Mouse (Mus musculus) Patski (cell line): ENCODE measurements at regions not wholly inside any gene's neighbourhood (a gene's known extent, or its start where the extent isn't known, plus 50 kb on each side); places are given as distances from the start of the nearest gene placed in this dataset.

Experiments
- ATAC-seq: fragments of 100-300 bp; one replicate; pipeline ENCODE4 v1.8.0; 2021
- CTCF ChIA-PET: fragments of 350-600 bp; sonication (Branson Sonifier 250); formaldehyde crosslinking; loops from one replicate; lab custom pipeline; 2022; ENCODE audit warnings: inconsistent platforms; lab: Charles Lee
- POLR2A ChIA-PET: fragments of 350-600 bp; sonication (Branson Sonifier 250); formaldehyde crosslinking; loops from one replicate; lab custom pipeline; 2022; ENCODE audit warnings: antibody characterized with exemption, inconsistent platforms; lab: Charles Lee
- DNase-seq: peaks from one replicate; pipeline ENCODE4 v3.0.0-alpha.2; 2011; ENCODE audit warnings: low read depth, low spot score
- H3K27me3 ChIP-seq: fragments of 371-371 bp; one replicate; pipeline ENCODE4 v1.5.1; 2021
- CTCF ChIP-seq: fragments of 100-300 bp; IDR thresholded peaks from one replicate; pipeline ENCODE4 v1.5.1; 2021
- in situ Hi-C: fragments of 300-500 bp; cut with MboI; formaldehyde crosslinking; loops from 3 replicates; pipeline ENCODE4 v1.11.1; 2018; ENCODE audit warnings: low pct_unique_long_range_greater_than_20kb, mixed read lengths

DNA sequence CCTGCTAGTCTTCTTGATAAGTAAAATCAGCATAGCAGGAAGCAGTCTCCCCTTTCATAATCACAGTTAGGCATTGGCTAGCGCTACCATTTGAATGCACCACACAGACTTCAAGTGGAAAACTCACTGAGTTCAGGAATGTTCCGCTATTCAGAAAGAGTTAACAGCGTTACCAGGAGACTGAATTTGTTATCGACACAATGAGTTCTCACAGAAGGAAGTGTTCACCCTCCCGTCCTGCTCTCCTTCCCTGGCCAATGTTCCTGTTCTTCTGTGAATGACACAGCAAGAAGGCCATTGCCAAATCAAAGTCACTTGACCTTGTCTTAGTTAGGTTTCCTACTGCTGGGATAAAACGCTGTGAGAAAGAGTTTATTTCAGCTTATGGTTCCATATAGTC is 261.6 kb upstream of the Ank start:
- no peak for TF ChIP-seq CTCF
- DNase-seq = no peak
- no peak for ATAC-seq
- H3K27me3 ChIP-seq = peaks cover 18% of the 10 kb centered on the region
- in situ Hi-C loops = no loop called here
- POLR2A ChIA-PET = no interaction called here
- CTCF ChIA-PET = no interaction called here

GRCm38 (mm10) chr15:27207446-27207845 is 259.0 kb upstream of the Ank start:
- CTCF ChIA-PET = no interaction called here

GRCm38 (mm10) chr15:27216387-27216786 is 250.1 kb upstream of the Ank start:
- in situ Hi-C loops = no loop called here
- TF ChIP-seq CTCF = no peak
- peaks cover 11% of the 10 kb centered on the region for H3K27me3 ChIP-seq
- ATAC-seq (no peak), DNase-seq (no peak)
- ChIA-PET CTCF (interaction anchor here (1.3 kb wide), 1 partner anchor 38 kb away, joined by 3 read pairs; no protein-coding TSS in a partner anchor), POLR2A (no interaction called here)

More at GRCm38 (mm10) chr15:27207446-27207845, 259.0 kb upstream of the Ank start:
- POLR2A ChIA-PET = no interaction called here
- no peak for ATAC-seq
- in situ Hi-C loops = no loop called here
- DNase-seq = no peak
- H3K27me3 ChIP-seq = peaks cover 25% of the 10 kb centered on the region
- no peak for TF ChIP-seq CTCF

GRCm38 (mm10) chr15:27219126-27219738 is 247.2 kb upstream of the Ank start:
- DNase-seq = no peak
- no peak for TF ChIP-seq CTCF
- POLR2A ChIA-PET = no interaction called here
- no peak for ATAC-seq
- peaks cover 21% of the 10 kb centered on the region for H3K27me3 ChIP-seq
- in situ Hi-C loops = no loop called here
- CTCF ChIA-PET = no interaction called here

GRCm38 (mm10) chr15:27223610-27224511 is 242.6 kb upstream of the Ank start:
- ChIA-PET CTCF (interaction anchor here (1.0 kb wide), 1 partner anchor 11 kb away, joined by 3 read pairs; no protein-coding TSS in a partner anchor), POLR2A (no interaction called here)
- in situ Hi-C loops = no loop called here
- TF ChIP-seq CTCF = no peak
- peaks cover 15% of the 10 kb centered on the region for H3K27me3 ChIP-seq
- no peak for ATAC-seq
- DNase-seq = no peak

DNA sequence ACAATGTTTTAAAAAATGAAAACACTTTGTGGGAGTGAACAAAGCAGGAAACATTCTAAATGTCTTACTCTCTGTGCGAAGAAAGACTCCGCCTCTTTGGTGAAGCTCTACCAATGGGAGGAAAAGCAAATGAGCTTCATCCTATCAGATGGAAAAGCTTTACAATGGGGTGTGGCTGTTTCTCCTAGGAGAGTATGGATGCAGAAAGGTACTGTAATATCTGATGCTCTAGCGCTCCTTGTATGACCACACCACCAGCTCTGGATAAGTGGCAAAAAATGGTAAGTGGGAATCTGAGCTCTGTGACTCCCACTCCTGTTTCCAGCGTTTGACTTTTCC is 242.0 kb upstream of the Ank start:
- ATAC-seq (no peak), DNase-seq (no peak)
- POLR2A ChIA-PET = no interaction called here
- in situ Hi-C loops = no loop called here
- CTCF ChIA-PET = interaction anchor here (1.1 kb wide), 1 partner anchor 14 kb away, joined by 3 read pairs; no protein-coding TSS in a partner anchor
- TF ChIP-seq CTCF = no peak
- peaks cover 13% of the 10 kb centered on the region for H3K27me3 ChIP-seq

DNA sequence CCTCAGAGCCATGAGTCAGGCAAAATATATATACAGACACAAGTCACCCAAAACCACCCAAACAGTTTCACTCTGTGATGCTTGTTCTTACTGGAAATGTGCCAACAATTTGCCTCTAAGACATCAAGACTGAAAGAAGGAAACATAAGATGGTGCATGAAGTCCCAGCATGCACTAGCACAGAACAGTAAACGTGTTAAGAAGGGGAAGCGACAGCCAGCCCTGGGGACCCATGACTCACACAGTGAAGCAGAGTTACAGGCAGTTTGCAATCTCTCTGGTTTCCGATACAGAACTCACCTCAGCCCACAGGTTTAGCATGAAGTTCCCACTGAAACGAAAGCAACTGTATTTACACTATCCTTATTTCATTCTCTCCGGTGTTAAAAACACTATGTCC is 233.7 kb upstream of the Ank start:
- POLR2A ChIA-PET = interaction anchor here (0.7 kb wide), 1 partner anchor 1170 kb away, joined by 4 read pairs; no protein-coding TSS in a partner anchor
- in situ Hi-C loops = no loop called here
- ATAC-seq (no peak), DNase-seq (no peak)
- no peak for TF ChIP-seq CTCF
- H3K27me3 ChIP-seq = peaks cover 22% of the 10 kb centered on the region
- CTCF ChIA-PET = interaction anchor here (1.0 kb wide), 1 partner anchor 545 kb away, joined by 3 read pairs; no protein-coding TSS in a partner anchor

DNA sequence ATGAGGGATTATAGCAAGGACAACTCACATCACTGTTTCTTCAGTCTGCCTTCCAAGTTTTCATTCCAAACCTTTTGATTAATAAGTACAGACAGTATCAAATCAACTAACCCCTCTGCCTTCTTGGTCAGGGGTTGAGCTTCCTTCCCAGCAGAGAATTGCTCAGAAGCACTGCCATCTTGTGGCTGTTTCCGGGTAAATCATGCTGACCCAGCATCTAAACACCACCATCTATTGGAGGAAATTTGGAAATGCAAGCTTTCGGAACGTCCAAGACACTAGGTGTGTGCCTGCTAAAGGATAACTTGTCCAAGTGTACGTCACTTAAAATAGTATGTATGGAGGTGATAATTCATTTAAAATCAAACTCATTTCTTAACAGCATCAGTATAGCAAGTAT is 231.7 kb upstream of the Ank start:
- DNase-seq (no peak), ATAC-seq (peak; percentile 77)
- peaks cover 34% of the 10 kb centered on the region for H3K27me3 ChIP-seq
- ChIA-PET POLR2A (no interaction called here), CTCF (interaction anchor here (0.5 to 1.7 kb wide), 9 partner anchors 11 to 770 kb away, joined by 3 to 6 read pairs (median 3); no protein-coding TSS in a partner anchor)
- in situ Hi-C loops = no loop called here
- peak; percentile 95 for TF ChIP-seq CTCF

GRCm38 (mm10) chr15:27238301-27238700 is 228.2 kb upstream of the Ank start:
- in situ Hi-C loops = no loop called here
- CTCF ChIA-PET = interaction anchor here (0.7 kb wide), 1 partner anchor 13 kb away, joined by 3 read pairs; no protein-coding TSS in a partner anchor
- peaks cover 49% of the 10 kb centered on the region for H3K27me3 ChIP-seq
- DNase-seq = no peak
- ATAC-seq = no peak
- TF ChIP-seq CTCF = no peak
- POLR2A ChIA-PET = no interaction called here

- peaks cover 35% of the 10 kb centered on the region for H3K27me3 ChIP-seq
- TF ChIP-seq CTCF = no peak
- POLR2A ChIA-PET = no interaction called here
- ATAC-seq (no peak), DNase-seq (no peak)
- CTCF ChIA-PET = interaction anchor here (0.8 kb wide), 1 partner anchor 12 kb away, joined by 3 read pairs; no protein-coding TSS in a partner anchor
- in situ Hi-C loops = no loop called here
Measured at GRCm38 (mm10) chr15:27246302-27246701, 220.2 kb upstream of the Ank start.
